Mouse (Mus musculus) adrenal gland, postnatal 10 days (tissue): ENCODE measurements around the gene Scrn2. TPM values are rescaled to one million over a fixed set of nuclear protein-coding genes. Genes with fewer than 3 reads are reported as not detected.

ENCODE experiments used
- DNase-seq: peaks from one replicate; pipeline ENCODE4 v3.0.0; 2021; ENCODE audit warnings: mixed read lengths
- long read RNA-seq, 2 experiments: library from polyadenylated mRNA; stranded (forward); transcript quantifications; one replicate each; pipeline ENCODE4 v2.0.0; 2021
- total RNA-seq, 2 experiments: library from RNA; stranded (reverse); gene quantifications; 2 replicates each; pipeline ENCODE4 v1.2.3; 2021

Scrn2 gene
- 10 to 100 TPM; 22.5 to 25.9 TPM for total RNA-seq
- long read RNA-seq, experiment 1, transcript Scrn2-201 (8 exons, 1,530 nt), result major isoform, 40 of 49 reads
- long read RNA-seq, experiment 1, partial matches to known transcripts, result 4 of 49 reads
- long read RNA-seq, experiment 1, other reads (novel, unspliced or antisense), result 5 of 49 reads
- long read RNA-seq, experiment 2, transcript Scrn2-201 (8 exons, 1,530 nt), result major isoform, 27 of 34 reads
- long read RNA-seq, experiment 2, partial matches to known transcripts, result 4 of 34 reads
- long read RNA-seq, experiment 2, other reads (novel, unspliced or antisense), result 3 of 34 reads

GRCm38 (mm10) chr11:97029686-97030417 is at the start of gene Scrn2:
TSS of gene Scrn2 (plus strand) at chr11:97029938.
- peak; percentile 91 for DNase-seq

- no peak for DNase-seq
These were observed 49.7 kb upstream of the Scrn2 start for GRCm38 (mm10) chr11:96980021-96980420.

- no peak for DNase-seq
These were observed 48.3 kb upstream of the Scrn2 start for GRCm38 (mm10) chr11:96981461-96981860.

GRCm38 (mm10) chr11:96982355-96982754 is 47.4 kb upstream of the Scrn2 start:
- DNase-seq, result peak; percentile 87

GRCm38 (mm10) chr11:96982859-96983258 is 46.9 kb upstream of the Scrn2 start, which contains the start of gene Sp2:
TSS of gene Sp2 (minus strand) at chr11:96982959.
- DNase-seq, result no peak

GRCm38 (mm10) chr11:96984903-96985302 is 44.8 kb upstream of the Scrn2 start:
- no peak for DNase-seq

GRCm38 (mm10) chr11:96986463-96986862 is 43.3 kb upstream of the Scrn2 start:
- DNase-seq, result no peak

GRCm38 (mm10) chr11:96987873-96988655 is 41.7 kb upstream of the Scrn2 start:
- no peak for DNase-seq

GRCm38 (mm10) chr11:96991501-96991900 is 38.2 kb upstream of the Scrn2 start:
- no peak for DNase-seq

GRCm38 (mm10) chr11:96992722-96993311 is 36.9 kb upstream of the Scrn2 start:
- no peak for DNase-seq

GRCm38 (mm10) chr11:96995031-96995430 is 34.7 kb upstream of the Scrn2 start:
- no peak for DNase-seq

GRCm38 (mm10) chr11:96995836-96996772 is 33.6 kb upstream of the Scrn2 start:
- no peak for DNase-seq

GRCm38 (mm10) chr11:96996773-96997379 is 32.9 kb upstream of the Scrn2 start:
- no peak for DNase-seq

GRCm38 (mm10) chr11:96997380-96997956 is 32.3 kb upstream of the Scrn2 start:
- peak; percentile 69 for DNase-seq

GRCm38 (mm10) chr11:97003170-97003569 is 26.6 kb upstream of the Scrn2 start:
- no peak for DNase-seq

- no peak for DNase-seq
These were observed 22.5 kb upstream of the Scrn2 start for GRCm38 (mm10) chr11:97007093-97007794.

GRCm38 (mm10) chr11:97009198-97009790 is 20.4 kb upstream of the Scrn2 start:
- DNase-seq, result no peak

GRCm38 (mm10) chr11:97013121-97013670 is 16.5 kb upstream of the Scrn2 start, which contains the start of gene Sp6:
TSS of gene Sp6 (plus strand) at chr11:97013394.
- no peak for DNase-seq
